Mouse (Mus musculus) liver, embryonic 11.5 days (tissue): Measurements from ENCODE around the gene Supt3. TPM values are rescaled to one million over a fixed set of nuclear protein-coding genes. Genes with fewer than 3 reads are reported as not detected.

Experiments used
- ATAC-seq: fragments of 200-750 bp; cut with Nextera tagmentation; replicated peaks from 2 replicates; pipeline ENCODE4 v1.8.0; 2017; ENCODE audit warnings: moderate number of reproducible peaks, mild to moderate bottlenecking, moderate TSS enrichment, moderate library complexity; ENCODE audit not compliant: low FRiP score
- DNase-seq: peaks from one replicate; pipeline ENCODE4 v3.0.0-alpha.2; 2017; ENCODE audit warnings: low spot score
- H3K27ac ChIP-seq: fragments of 300-500 bp; sonication (generic); 2 replicates; pipeline ENCODE4 v1.5.1; 2014; ENCODE audit warnings: mild to moderate bottlenecking, low read depth, low read length, control low read depth
- H3K27me3 ChIP-seq: fragments of 300-500 bp; sonication (generic); replicated peaks from 2 replicates; pipeline ENCODE4 v1.6.1; 2014; ENCODE audit warnings: low read length, mixed read lengths; ENCODE audit not compliant: control insufficient read depth, insufficient read depth
- H3K36me3 ChIP-seq: fragments of 300-500 bp; sonication (generic); 2 replicates; pipeline ENCODE4 v1.6.1; 2014; ENCODE audit warnings: mild to moderate bottlenecking, low read length, moderate library complexity, mixed read lengths; ENCODE audit not compliant: control insufficient read depth, insufficient read depth
- H3K4me1 ChIP-seq: fragments of 300-500 bp; sonication (generic); replicated peaks from 2 replicates; pipeline ENCODE4 v1.6.1; 2014; ENCODE audit warnings: low read length, mixed read lengths; ENCODE audit not compliant: control insufficient read depth, insufficient read depth
- H3K4me2 ChIP-seq: fragments of 300-500 bp; sonication (generic); 2 replicates; pipeline ENCODE4 v1.6.1; 2014; ENCODE audit warnings: mild to moderate bottlenecking, control low read depth, moderate library complexity
- H3K4me3 ChIP-seq: fragments of 300-500 bp; sonication (generic); 2 replicates; pipeline ENCODE4 v1.5.1; 2014; ENCODE audit warnings: low read depth, low read length, control low read depth
- H3K9ac ChIP-seq: fragments of 300-500 bp; sonication (generic); 2 replicates; pipeline ENCODE4 v1.6.1; 2014; ENCODE audit warnings: low read depth, low read length, control low read depth
- H3K9me3 ChIP-seq: fragments of 300-500 bp; sonication (generic); 2 replicates; pipeline ENCODE4 v1.6.1; 2016; ENCODE audit warnings: low read length, inconsistent platforms, mixed read lengths; ENCODE audit not compliant: control insufficient read depth
- WGBS: fragments of 180-500 bp; shearing (Covaris S2); extraction: QIAGEN DNeasy Blood & Tissue Kit; methylation state at CpG from one replicate; pipeline ENCODE4 v1.1.7; 2014; 5-methylcytosine and 5-hydroxymethylcytosine counted together
- polyA plus RNA-seq: library from polyadenylated mRNA; unstranded; fragments of >200 nt; fragmentation: Nextera tagmentation; extraction: Ambion mirVana; gene quantifications from 2 replicates; pipeline ENCODE4 v1.2.1, GENCODE M21; 2014

The Supt3 gene
- polyA plus RNA-seq, 1 experiment from 2014 or later = 17.7 TPM

DNA sequence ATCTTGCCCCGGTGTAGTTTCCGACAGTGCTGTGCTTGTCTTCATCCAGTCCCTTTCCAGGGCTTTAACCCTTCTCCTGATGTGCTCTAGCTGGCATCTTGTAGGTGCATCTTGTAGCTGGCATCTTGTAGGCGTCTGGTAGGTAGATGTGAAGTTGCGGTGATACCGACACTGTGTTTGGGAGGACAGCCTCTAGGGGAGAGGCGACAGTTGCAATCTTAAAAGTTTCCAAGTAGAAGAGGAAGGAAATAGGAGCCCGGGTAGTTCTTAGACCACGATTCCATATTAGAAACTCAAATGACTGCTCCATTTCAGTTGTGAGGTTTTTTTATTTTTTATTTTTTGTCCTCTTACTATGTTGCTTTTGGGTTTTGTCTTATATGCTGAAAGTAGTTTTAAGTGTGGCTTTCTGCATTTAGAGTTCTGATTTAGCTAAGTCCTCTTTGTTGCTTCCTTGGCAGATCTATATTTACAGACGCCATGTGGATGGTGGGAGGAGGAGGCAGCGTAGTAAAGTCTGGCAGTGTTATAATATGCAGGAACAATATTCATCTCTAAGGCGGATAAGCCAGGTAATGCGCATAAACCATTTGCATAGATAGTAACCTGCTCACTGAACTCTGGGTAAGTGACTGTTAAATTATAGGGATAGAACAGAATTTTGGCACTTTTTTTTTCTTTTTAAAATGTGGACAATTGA, 15.4 kb downstream of the Supt3 start:
- Histone ChIP-seq H3K4me3 (no peak overlapping the region), H3K27me3 (no peaks in the 10 kb centered on the region), H3K9me3 (no peaks in the 10 kb centered on the region), H3K4me1 (no peaks in the 10 kb centered on the region), H3K36me3 (peaks cover 5% of the 10 kb centered on the region; the same call in 1 of the 2 replicates), H3K4me2 (no peak overlapping the region), H3K27ac (no peak overlapping the region), H3K9ac (no peak overlapping the region)
- 76% methylated on average over 12 of the region's 12 CpGs for WGBS
- ATAC-seq (no peak), DNase-seq (no peak)

DNA sequence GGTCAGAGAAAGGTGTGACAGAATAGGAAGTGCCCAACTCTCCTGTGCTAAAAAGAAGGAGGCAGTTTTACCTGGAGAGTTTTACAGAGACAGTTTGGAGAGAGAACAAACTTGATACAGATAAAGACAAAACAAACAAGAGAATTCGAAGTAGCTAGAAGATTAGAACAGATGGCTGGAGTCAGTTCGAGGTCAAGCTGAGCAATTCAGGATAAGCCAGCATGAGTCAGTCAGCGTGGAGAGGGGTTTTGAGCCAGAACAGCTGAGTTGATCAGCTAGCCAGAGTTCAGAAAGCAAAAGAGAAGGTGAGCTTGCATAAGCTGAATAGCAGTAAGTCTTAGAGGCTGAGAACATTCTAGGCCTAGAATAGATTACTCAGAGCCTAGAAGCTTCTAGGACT, 20.4 kb downstream of the Supt3 start:
- Histone ChIP-seq H3K9ac (no peak overlapping the region), H3K4me1 (no peaks in the 10 kb centered on the region), H3K36me3 (no peaks in the 10 kb centered on the region; the same call in 1 of the 2 replicates), H3K27ac (no peak overlapping the region), H3K9me3 (no peaks in the 10 kb centered on the region), H3K27me3 (no peaks in the 10 kb centered on the region), H3K4me3 (no peak overlapping the region), H3K4me2 (no peak overlapping the region)
- no peak for DNase-seq
- ATAC-seq = no peak
- 50% methylated on average over 3 of the region's 3 CpGs for WGBS

DNA sequence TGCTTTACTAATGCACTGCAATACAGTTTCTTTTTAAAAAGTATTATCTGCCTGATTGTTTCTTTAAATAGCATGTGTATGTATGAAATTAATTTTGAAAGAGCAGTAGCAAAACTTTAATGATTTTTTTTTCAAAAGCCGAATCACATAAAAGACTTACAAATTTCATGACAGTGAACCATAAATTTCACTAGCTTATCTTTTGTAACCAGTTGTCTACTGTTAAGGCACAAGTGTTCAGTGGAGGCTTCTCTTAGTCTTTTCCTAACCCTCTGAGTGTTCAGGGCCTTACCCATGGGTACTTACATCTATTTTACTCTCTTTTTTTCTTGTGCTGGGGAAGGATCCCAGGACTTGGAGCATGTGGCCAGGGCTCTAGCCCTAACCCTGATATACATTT, 30.1 kb downstream of the Supt3 start:
- no peaks in the 10 kb centered on the region for H3K36me3 ChIP-seq
- no peaks in the 10 kb centered on the region; the same call in 1 of the 2 replicates for H3K4me1 ChIP-seq
- no peaks in the 10 kb centered on the region for H3K27me3 ChIP-seq
- ATAC-seq (no peak), DNase-seq (no peak)
- no peak overlapping the region for H3K27ac ChIP-seq
- no peak overlapping the region for H3K4me3 ChIP-seq
- H3K9me3 ChIP-seq = no peaks in the 10 kb centered on the region
- H3K9ac ChIP-seq = no peak overlapping the region
- no peak overlapping the region for H3K4me2 ChIP-seq
- 81% methylated on average over 1 of the region's 1 CpGs for WGBS

DNA sequence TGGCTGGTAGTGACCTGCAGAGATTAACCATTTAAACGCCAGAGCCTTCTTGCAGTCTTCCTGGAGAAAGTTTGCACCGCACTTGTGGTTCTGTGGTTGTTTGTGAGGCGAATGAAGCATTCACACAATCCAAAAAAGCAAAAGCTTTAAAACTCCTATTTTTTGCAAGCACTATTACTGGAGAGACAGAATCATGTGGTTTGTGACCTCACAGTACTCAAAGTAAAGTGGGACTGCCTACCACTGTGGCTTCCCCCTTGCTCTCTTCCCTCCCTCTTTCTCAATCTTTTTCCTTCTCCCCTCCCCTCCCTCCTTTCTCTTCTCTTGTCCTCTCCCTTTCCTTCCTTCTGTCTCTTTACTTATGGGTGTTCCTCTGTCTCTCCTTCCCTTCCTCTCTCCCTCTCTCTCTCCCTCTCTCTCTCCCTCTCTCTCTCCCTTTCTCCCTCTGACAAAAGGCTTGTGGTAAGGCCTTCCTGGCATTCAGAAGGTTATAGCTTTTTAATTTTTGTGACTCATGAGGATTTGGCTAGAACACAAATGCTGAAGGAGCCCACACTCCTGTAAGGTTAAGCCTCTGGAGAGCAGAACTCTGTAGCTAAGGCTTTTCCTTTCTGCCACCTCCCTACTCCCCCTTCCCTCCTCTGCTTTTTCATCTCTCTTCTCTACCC, 37.7 kb downstream of the Supt3 start, which contains the start of gene Runx2:
TSS of gene Runx2 (minus strand) at position 290 of the 668 bp plus-strand sequence.
- Histone ChIP-seq H3K36me3 (no peaks in the 10 kb centered on the region), H3K9me3 (no peaks in the 10 kb centered on the region), H3K4me2 (peak within 1 kb of the TSS; percentile 27; the same call in 1 of the 2 replicates), H3K9ac (no peak within 1 kb of the TSS), H3K27ac (no peak within 1 kb of the TSS), H3K4me3 (no peak within 1 kb of the TSS), H3K27me3 (no peaks in the 10 kb centered on the region), H3K4me1 (0 out of 2 replicates have a peak, but pooled peaks cover 2% of the 10 kb centered on the region)
- no peak for ATAC-seq
- whole genome bisulfite sequencing = 24% methylated on average over 3 of the region's 3 CpGs
- no peak for DNase-seq

DNA sequence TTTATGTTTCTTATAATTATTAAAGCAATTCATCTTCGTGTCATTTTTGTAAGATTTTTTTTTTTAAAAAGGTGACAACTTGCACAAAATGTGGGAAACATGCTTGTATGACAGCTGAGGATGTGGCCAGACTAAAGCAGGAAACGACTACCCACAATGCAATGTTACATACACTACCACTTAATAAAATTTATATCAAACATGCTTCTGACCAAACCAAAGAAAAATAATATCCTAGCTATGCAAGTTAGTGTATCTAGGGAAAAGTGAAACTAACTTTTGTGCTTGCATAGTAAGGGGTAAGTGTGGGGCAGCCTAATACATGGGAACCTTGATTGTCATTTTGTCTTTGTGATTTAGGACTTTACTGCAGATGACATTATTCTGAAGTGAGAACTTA, 41.9 kb downstream of the Supt3 start:
- H3K36me3 ChIP-seq = no peaks in the 10 kb centered on the region
- ATAC-seq (no peak), DNase-seq (no peak)
- H3K27ac ChIP-seq = no peak overlapping the region
- H3K4me1 ChIP-seq = 0 out of 2 replicates have a peak, but pooled peaks cover 2% of the 10 kb centered on the region
- no peak overlapping the region for H3K4me3 ChIP-seq
- WGBS = 74% methylated on average over 2 of the region's 2 CpGs
- H3K4me2 ChIP-seq = no peak overlapping the region
- H3K9me3 ChIP-seq = no peaks in the 10 kb centered on the region
- no peak overlapping the region for H3K9ac ChIP-seq
- H3K27me3 ChIP-seq = no peaks in the 10 kb centered on the region

DNA sequence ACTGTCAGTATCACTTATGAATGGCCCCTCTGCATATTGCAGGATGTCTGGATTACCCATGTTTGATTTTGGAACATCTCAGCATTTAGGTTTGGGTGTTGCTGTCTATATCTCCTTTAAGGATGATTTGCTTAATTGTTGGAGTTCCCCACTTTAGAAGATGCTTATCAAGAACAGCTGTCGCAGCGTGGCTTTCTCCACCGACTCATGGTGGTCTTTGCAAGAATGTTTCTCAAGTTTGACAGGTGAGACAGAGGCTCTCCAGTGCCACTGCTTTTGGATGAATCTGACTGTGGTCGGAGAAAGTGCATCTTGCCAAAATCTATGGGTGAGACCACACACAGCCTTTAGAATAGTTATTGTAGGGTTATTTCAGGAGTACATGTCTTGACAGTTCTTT, 42.9 kb downstream of the Supt3 start:
- ATAC-seq (no peak), DNase-seq (no peak)
- H3K27ac ChIP-seq = no peak overlapping the region
- H3K36me3 ChIP-seq = no peaks in the 10 kb centered on the region
- no peak overlapping the region for H3K4me3 ChIP-seq
- 51% methylated on average over 4 of the region's 4 CpGs for WGBS
- no peak overlapping the region for H3K9ac ChIP-seq
- H3K4me1 ChIP-seq = no peaks in the 10 kb centered on the region
- H3K9me3 ChIP-seq = no peaks in the 10 kb centered on the region
- H3K27me3 ChIP-seq = no peaks in the 10 kb centered on the region
- H3K4me2 ChIP-seq = no peak overlapping the region

DNA sequence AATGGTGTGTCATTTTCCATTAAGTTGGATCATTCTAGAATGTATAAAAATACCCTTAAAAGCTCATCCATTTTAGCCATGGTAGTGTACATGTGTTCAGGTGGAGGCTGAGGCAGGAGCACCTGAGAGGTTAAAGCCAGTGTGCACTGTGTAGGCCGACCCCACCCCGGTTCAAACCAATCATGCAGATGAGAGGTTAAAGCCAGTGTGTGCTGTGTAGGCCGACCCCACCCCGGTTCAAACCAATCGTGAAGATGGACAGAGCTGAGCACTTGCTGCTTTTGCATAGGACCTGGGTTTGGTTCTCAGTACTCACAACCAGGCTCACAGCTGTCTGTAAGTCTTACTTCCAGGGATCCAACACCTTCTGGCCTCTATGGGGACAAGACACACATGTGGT, 45.0 kb downstream of the Supt3 start:
- 90% methylated on average over 5 of the region's 5 CpGs for WGBS
- H3K27me3 ChIP-seq = no peaks in the 10 kb centered on the region
- no peak overlapping the region for H3K27ac ChIP-seq
- ATAC-seq = no peak; the same call in 1 of the 2 replicates
- H3K4me3 ChIP-seq = no peak overlapping the region
- no peaks in the 10 kb centered on the region for H3K9me3 ChIP-seq
- H3K4me2 ChIP-seq = no peak overlapping the region
- H3K4me1 ChIP-seq = peaks cover 5% of the 10 kb centered on the region; the same call in 1 of the 2 replicates
- H3K36me3 ChIP-seq = no peaks in the 10 kb centered on the region
- no peak overlapping the region for H3K9ac ChIP-seq
- DNase-seq = no peak

DNA sequence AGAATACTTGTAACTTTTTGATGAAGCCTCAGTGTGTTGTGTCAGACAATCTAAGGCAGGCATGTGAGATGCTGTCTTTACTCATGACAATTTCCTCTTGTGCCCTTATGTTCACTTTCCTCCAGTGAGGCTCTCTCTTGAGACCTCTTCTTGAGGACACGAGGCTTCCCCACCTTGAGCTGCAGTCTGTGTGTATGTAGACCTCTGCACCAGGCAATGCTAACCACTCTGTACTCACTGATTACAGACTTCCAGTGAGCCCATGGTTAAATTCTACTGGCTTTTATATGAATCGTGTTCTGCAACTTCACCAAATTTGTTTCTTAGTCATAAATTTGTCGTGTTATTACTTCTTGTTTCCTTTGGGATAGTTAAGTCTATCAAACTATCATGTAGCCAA, 50.2 kb downstream of the Supt3 start:
- Histone ChIP-seq H3K27me3 (no peaks in the 10 kb centered on the region), H3K4me2 (no peak overlapping the region), H3K4me3 (no peak overlapping the region), H3K4me1 (peaks cover 12% of the 10 kb centered on the region), H3K27ac (no peak overlapping the region), H3K36me3 (no peaks in the 10 kb centered on the region), H3K9me3 (no peaks in the 10 kb centered on the region), H3K9ac (no peak overlapping the region)
- WGBS = 80% methylated on average over 3 of the region's 3 CpGs
- ATAC-seq (0 out of 2 replicates have a peak, but pooled peaks have one; percentile 55), DNase-seq (no peak)
